Mouse (Mus musculus) WW6 (cell line): ENCODE results near the gene Gm10306.

Experiments used
- DNase-seq: peaks from one replicate; pipeline ENCODE4 v3.0.0-alpha.2; 2013; ENCODE audit warnings: low read depth, low spot score

The Gm10306 gene

DNA sequence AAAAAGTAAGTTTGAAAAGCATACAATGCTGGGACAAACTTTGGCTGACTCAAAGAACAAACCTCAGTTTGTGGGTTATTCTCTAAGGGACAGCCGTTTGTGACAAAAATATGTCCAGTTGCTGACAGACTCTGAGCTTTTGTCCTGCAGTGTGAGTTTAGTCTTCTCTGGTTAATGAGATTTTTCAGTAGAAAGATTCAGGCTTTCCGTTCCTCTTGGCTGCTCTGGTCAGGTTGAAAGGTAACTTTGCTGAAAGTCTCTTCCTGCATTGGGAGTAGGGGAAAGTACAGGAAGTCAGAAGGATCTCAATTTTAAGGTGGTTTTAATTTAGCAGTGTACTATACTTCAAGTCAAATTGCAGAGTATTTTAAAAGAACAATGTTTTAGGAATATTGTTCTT is 49.2 kb downstream of the Gm10306 start:
- DNase-seq: no peak
